Mouse (Mus musculus): ENCODE measurements around the gene Rpp40. TPM values are rescaled to one million over a fixed set of nuclear protein-coding genes. Genes with fewer than 3 reads are reported as not detected.

Rpp40 gene
- total RNA-seq (2022): 1 to 10 TPM; 6.4 to 7.6 (median 6.7) TPM

GRCm38 (mm10) chr13:35905879-35906481 lies at the start of gene Rpp40:
Rpp40 (minus strand) TSS chr13:35906359.
- peak; percentile 94 for DNase-seq (ENCODE audit: low spot score)

DNA sequence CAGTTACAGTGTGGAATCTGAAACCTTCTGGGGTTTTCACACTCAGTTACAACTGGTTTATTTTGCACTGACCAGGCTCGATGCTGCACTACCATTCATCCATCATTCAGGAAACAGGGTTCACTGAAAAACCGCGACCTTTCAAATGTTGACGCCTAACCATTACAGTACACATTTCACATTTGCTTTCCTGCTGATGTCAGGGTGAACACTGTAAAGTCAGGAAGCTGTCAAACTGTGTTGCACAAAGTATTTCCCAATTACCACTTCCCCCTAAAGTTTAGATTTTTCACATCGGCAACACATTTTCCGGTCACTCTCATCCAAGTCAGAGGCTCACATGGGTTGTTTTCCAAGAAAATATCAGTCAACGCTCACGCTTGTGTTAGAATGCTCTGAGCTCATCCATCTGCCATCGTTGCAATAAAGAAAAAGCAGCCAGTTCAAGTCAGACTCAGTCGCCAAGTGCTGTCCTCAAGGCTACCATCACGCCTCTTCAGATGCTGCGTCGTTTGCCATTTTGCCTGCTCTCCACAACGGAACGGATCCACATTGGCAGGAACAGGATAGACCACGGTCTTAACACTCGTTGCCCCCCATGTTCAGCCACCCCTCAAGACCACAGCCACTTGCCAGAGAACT lies 43.8 kb upstream of the Rpp40 start:
- DNase-seq (ENCODE audit: low spot score): no peak

DNA sequence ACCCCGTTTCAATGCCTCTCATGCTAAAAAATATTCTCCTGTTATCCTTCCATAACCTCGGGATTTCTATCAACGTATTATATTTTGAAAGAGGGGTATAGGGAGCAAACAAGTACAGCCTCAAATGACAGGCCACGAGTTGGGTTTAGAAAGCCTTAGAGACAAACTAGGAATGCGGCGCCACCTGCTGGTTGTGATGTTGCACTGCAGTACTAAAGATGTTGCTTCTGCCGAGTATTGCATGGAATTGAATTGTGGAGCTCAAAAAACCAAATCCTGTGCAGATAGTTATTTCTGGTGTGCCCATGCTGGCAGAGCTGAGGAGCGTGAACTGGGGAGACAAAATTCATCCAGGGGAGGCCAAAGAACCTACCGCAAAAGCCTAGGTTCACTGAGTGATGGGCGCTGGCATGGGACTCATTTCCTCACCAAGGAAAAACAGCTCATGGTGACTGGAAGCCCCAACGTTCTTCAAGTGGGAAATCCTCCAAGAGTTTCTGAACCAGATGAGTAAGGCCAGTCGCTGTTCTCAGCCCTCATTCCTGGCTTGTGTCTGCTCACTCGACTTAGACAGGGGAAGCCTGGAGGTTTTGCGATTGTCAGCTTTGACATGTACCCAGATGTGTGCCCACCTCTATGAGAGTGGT lies 41.3 kb upstream of the Rpp40 start:
- DNase-seq (ENCODE audit: low spot score): peak; percentile 61

- DNase-seq (ENCODE audit: low spot score): no peak
Observed at GRCm38 (mm10) chr13:35946659-35947353, 40.6 kb upstream of the Rpp40 start.

DNA sequence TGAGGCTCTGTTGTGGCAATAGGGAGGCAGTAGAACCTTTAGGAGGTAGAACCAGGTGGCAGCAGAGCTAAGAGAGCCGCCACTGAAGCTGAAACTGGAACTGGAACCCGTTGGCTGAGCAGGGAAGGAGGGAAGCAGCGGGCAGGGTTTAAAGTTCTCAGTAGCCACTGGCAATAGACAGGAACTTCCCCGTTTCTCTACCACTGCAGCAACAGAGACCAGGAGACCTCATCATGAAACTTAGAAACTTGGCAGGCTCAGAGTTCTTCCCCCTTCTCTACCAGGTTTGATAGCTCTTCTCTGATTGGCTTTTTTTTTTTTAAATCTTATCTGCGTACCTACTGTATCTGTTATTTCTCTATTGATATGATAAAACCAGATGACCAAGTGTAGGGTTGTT lies 34.8 kb upstream of the Rpp40 start:
- DNase-seq (ENCODE audit: low spot score): no peak

GRCm38 (mm10) chr13:35939871-35940665 lies 33.9 kb upstream of the Rpp40 start:
- DNase-seq (ENCODE audit: low spot score): no peak

- DNase-seq (ENCODE audit: low spot score): no peak
Observed at GRCm38 (mm10) chr13:35937991-35938390, 31.8 kb upstream of the Rpp40 start.

DNA sequence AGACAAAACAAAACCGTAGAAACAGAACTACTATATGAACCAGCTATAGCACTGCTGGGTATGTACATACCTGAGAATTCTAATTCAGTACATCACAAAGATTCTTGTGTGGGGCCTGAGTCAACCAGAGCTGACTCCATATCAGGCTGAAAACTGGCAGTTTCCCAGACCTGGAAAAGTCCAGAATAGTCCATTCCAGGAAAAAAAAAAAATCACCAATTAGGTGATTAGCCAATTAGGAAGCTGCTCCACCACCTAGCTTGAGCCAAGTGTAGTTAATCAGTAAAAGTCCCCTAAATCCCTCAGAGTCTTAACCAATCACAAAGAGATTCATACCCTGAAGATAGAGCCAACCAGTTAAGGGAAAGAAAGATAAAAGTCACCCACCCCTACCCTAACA lies 5.3 kb upstream of the Rpp40 start:
- no peak for DNase-seq (ENCODE audit: low spot score)

DNA sequence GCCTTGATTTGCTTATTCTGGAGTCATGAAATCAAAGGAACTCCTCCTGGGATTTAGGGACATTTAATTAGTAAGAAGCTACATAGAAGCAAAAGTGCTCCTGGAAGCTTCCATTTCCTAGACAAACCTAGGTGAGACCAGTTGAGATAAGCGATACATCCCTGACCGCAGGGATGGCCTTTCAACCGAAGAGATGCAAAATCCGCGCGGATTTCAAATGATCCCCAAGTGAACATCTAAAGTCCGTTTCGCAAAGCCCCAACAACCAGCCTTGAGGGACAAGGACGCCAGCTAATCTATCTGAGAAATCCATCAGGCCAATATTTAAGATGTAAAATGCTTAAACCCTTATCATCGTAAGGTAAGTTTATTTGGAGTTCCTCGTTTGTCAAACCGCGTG lies 781 bp downstream of the Rpp40 start:
- no peak for DNase-seq (ENCODE audit: low spot score)

DNA sequence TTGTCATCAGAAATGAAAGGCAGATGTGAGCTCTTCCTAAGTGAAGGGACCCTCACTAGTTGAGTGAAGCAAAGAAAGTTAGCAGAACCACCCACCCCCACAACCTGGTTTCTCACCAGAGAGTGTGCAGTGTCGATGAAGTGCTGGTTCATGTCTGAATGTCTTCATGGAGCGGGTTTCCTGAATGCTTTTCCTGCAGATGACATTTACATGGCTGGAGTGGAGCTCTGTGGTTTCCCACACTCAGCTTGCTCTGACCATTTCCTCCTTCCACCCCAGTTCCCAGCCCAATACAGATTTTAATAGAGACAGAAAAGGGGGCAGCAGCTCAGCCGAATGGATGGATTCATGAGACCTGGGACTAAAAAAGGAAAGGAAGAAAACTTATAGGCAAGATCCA lies 13.3 kb downstream of the Rpp40 start:
- no peak for DNase-seq (ENCODE audit: low spot score)

- DNase-seq (ENCODE audit: low spot score): peak; percentile 41
Observed at GRCm38 (mm10) chr13:35886121-35886725, 19.9 kb downstream of the Rpp40 start.

DNA sequence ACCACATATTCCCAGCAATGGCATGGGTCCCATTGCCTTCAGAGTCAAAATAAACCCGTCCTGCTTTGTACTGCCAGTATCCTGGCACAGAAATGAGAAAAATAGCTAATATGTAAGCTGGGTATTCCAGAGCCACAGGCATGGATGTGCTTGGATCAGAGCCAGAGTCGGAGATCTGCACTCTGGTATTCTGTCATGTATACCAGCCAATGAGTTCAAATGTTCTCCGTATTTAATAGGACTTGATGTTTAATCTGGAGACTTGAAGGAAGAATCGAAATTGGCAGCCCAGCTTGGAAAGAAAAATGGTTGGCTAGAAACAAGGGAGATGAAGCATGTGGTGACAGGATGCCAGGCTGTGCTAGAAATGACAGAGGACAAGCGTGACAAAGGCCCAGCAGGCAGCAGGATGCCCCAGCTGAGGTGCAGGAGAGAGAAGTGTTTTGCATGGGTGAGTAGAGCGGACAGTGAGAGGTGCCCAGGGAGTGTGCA lies 25.6 kb downstream of the Rpp40 start:
- no peak for DNase-seq (ENCODE audit: low spot score)

GRCm38 (mm10) chr13:35879519-35879918 lies 26.6 kb downstream of the Rpp40 start:
- DNase-seq (ENCODE audit: low spot score): no peak

- no peak for DNase-seq (ENCODE audit: low spot score)
Observed at GRCm38 (mm10) chr13:35879068-35879467, 27.1 kb downstream of the Rpp40 start.

- peak; percentile 39 for DNase-seq (ENCODE audit: low spot score)
Observed at GRCm38 (mm10) chr13:35878282-35878681, 27.9 kb downstream of the Rpp40 start.

DNA sequence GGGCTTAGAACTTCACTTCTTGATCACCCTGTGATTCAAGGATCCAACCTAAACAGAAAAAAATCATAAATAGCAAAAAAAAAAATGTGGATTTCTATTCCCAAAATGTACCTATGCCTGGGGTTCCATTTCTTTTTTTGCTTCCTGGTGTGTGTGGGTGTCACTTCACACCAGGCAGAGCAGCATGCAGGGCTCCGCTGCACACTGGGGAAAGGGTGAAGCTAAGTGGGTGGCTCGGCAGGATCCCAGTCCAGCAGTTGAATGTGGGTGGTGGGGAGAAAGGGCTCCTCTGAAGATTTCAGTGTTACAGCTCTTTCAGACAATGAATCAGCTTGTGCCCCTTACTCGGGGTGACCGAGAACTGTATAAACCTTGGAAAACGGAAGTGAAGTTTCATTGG lies 30.8 kb downstream of the Rpp40 start:
- DNase-seq (ENCODE audit: low spot score): no peak

GRCm38 (mm10) chr13:35871107-35871506 lies 35.1 kb downstream of the Rpp40 start:
- no peak for DNase-seq (ENCODE audit: low spot score)

- no peak for DNase-seq (ENCODE audit: low spot score)
Observed at GRCm38 (mm10) chr13:35870659-35871058, 35.5 kb downstream of the Rpp40 start.

DNA sequence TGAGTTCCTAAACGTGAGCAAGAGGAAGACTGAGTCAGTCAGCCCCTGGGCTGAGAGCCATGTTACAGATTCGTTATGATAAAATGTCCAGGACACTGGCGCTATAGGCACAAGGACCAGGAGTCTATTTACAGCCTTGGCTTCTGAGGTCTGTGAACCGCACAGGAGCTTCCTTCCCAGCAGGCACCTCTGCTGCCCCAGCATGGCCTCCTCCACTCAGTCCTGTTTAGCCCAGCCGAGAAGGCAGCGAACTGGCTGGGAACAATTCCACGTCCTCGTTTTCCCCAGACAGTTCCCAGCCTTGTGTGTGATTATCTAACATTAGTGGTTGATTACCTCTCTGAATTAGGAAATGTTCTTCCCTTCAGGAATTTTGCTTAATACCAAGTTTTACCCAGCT lies 45.2 kb downstream of the Rpp40 start:
- peak; percentile 11 for DNase-seq (ENCODE audit: low spot score)

GRCm38 (mm10) chr13:35857486-35857885 lies 48.7 kb downstream of the Rpp40 start:
- DNase-seq (ENCODE audit: low spot score): no peak
